Mouse (Mus musculus) erythroid progenitor cell, adult 5-6 weeks (primary cell): ENCODE results near the gene Dctn2. TPM values are rescaled to one million over a fixed set of nuclear protein-coding genes. Genes with fewer than 3 reads are reported as not detected.
"Not testable (repeated sequence)": the region's sequence is repeated elsewhere in the genome, so short reads cannot be mapped to it uniquely, and the experiment has no call there.

Source experiments
- ATAC-seq: replicated peaks from 2 replicates; pipeline ENCODE4 v1.8.0; 2016; ENCODE audit warnings: moderate number of reproducible peaks, mild to moderate bottlenecking, moderate TSS enrichment, inconsistent platforms; ENCODE audit not compliant: poor library complexity, low FRiP score, severe bottlenecking
- total RNA-seq, 2 experiments: library from RNA; stranded (forward) in 1 of 2; stranded (reverse) in 1 of 2; fragments of 150-400 nt in 1 of 2; fragments of 186-747, 209-891 nt in 1 of 2; gene quantifications; 2 replicates each; pipeline versions ENCODE4 v1.2.3 to v1.2.4; 2015 to 2017; ENCODE audit warnings: low replicate concordance in 2 of 2

Dctn2 gene
- total RNA-seq, 2 experiments from 2014 or later, result 64.0 to 72.9 TPM

DNA sequence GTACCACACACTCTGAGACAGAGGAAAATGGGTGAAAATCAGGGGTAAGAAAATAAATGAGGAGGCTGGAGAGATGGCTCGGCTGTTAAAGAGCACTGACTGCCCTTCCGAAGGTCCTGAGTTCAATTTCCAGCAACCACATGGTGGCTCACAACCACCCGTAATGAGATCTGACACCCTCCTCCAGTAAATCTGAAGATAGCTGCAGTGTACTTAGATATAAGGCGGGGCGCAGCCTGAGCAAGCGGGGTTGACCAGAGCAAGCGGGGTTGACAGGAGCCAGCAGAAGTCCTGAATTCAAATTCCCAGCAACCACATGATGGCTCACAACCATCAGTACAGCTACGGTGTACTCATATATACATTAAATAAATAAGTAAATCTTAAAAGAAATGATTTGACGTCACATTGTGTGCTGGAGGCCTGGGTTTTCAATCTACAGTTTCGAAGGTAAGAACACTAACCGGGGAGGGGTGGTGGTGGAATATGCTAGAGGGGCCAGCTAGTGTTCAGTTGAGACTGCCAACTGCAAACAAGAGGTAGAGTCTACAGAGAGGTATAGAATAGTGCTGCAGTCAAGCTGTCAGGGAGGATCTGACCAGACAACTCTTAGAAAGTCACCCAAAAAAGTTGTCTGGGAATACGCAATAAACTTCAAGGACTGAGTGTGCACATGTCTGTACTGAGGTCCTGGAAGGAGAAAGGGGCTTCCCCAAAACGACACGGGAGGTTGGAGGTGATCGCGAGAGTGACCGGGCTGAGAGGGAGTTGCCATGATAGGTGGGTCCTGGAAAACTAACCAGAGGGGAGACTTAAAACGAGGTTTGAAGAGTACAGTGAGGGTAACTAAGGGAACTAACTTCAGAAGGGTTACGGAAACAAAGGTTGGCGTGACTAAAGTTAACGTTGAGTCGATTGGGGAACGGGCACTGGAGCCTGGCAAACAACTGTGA is 44.6 kb downstream of the Dctn2 start:
- ATAC-seq, result peak; percentile 26; the same call in 1 of the 2 replicates

- ATAC-seq, result peak; percentile 90
These were observed 45.5 kb downstream of the Dctn2 start, which contains the start of gene Mars for GRCm38 (mm10) chr10:127311476-127312355. Gene Mars, minus strand, starts transcription at chr10:127311786.

DNA sequence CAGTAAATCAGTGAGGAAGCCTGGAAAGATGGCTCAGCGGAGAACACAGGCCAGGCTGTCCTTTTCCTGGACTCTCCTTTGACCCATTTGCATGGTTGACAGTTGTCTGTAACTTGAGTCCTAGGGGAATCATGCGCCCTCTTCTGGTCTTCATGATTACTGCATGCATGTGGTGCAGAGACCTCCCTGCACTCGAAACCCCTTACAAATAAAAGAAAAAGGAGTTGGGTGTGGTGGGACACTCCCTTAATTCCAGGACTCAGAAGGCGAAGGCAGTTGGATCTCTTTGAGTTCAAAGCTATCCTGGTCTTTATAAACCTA is 46.1 kb downstream of the Dctn2 start:
- peak; percentile 79 for ATAC-seq

GRCm38 (mm10) chr10:127312858-127313257 is 46.7 kb downstream of the Dctn2 start:
- no peak for ATAC-seq

GRCm38 (mm10) chr10:127313516-127313915 is 47.3 kb downstream of the Dctn2 start:
- ATAC-seq, result not testable (repeated sequence)

DNA sequence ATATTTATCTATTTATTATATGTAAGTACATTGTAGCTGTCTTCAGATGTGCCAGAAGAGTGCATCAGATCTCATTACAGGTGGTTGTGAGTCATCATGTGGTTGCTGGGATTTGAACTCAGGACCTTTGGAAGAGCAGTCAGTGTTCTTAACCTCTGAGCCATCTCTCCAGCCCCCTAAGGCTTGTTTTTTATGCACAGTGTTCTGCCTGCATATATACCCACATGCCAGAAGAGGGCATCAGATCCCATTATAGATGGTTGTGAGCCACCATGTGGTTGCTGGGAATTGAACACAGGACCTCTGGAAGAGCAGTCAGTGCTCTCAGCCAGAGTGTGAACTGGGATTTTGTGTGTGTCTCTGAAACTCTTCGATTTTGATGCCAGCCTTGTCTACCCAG is 48.8 kb downstream of the Dctn2 start:
- ATAC-seq, result not testable (repeated sequence)

DNA sequence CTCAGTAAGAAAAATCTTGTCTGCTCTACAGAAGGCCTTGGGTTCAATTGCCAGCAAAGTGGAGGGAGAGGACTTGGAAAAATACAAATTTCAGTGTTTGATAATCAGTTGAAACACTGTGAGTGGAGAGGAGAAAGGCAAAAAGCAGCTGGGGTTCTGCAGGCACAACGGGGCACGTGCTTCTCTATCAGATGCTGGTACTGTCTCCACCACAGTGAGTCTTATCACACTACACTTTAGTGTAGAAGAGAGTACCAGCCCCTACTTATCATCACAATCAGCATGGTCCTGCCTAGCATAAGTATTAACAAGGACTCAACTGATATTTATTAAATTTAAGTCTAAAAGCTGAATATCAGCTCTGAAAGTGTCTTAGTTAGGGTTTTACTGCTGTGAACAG is 51.1 kb downstream of the Dctn2 start:
- no peak for ATAC-seq

DNA sequence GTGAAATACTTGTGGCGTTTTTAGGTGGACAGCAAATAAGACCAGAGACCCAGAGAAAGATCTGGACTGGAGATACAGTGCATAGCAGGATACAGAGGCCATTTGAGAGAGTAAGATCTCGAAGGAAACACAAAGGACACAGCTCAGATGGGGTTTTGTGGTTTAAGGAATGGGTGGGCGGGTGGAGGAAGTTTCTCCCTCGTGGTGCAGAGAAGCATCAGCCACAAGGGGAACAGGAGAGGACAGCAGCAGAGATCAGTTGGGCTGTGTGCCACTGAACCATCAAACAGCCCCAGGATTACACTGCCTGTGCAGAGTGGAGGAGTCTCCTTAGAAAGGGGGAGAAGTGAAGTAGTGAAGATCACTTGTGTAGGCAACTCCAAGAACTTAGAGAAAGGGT is 51.8 kb downstream of the Dctn2 start:
- ATAC-seq, result no peak

DNA sequence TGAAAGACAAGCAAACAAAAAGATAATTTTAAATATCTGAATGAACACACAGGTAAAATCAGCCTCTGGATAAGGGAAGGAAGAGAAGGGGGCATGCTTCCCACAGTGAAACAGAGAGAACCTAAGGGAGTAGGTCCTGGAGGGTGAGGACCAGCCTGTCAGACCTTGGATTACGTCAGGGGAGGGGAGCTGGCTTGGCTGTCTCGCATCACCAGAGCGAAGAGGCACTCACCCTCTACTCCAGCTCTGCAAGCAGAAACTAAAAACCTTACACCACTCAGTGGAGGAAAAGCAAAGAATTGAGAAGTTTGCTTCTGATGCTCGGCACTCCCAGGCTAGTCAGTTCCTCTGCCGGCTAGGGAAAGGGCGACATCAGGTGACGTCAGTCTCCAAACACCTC is 53.8 kb downstream of the Dctn2 start:
- ATAC-seq, result no peak

GRCm38 (mm10) chr10:127321621-127322020 is 55.5 kb downstream of the Dctn2 start, which contains the start of gene Arhgap9:
Gene Arhgap9, plus strand, starts transcription at chr10:127321964.
- no peak for ATAC-seq

- no peak for ATAC-seq
These were observed 56.0 kb downstream of the Dctn2 start for GRCm38 (mm10) chr10:127322178-127322577.

GRCm38 (mm10) chr10:127322669-127323068 is 56.5 kb downstream of the Dctn2 start:
- ATAC-seq, result no peak

DNA sequence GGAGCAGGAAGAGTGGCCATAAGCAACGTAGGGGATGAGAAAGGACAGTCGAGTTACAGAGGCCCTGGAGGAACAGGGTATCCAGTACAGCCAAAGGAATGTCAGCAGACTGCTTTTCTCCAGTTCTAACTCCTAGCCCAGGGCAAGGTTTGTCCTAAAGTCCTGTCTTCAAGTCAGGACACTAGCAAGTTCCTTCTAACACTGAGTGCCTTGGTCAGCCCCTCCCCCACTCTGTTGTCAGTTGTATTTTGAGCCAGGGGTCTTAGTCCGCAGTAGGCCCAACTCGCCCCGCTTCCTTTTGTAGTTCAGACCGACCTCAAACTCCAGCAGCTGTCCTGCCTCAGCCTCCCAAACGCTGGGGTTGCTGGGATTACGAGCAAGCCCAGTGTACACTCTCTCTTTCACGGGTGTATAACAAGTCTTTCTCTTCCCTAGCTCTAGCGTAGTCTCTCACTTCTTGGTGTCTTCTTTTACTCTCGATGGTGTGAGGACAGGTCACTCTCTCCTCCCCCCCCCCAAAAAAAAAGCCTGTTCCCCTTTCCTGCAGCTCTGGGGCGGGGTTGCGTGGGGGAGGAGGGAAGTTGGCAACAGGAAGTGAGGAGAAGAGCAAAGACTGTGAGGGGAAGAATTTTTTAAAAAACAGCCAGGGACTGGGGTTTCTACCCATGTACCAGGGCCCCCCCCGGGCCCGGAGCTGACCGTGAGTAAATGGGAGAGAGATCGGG is 57.1 kb downstream of the Dctn2 start:
- no peak for ATAC-seq

DNA sequence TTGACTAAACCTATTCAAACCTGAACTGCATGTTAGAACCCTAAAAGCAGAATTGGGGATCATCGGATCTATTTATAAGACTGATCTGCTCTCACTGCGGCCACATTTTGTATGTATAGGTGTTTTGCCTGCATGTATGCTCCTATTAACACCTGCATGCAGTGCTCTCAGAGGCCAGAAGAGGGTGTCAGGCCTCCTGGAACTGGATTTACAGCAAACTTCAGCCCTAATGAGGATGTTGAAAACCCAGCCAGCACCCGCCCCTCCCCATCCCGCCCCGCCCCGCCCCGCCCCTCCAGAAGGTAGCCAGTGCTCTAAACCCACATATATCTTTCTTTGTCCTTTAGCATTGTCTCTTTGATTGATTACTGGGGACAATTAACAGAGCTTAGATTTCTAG is 58.3 kb downstream of the Dctn2 start:
- ATAC-seq, result peak; percentile 67

DNA sequence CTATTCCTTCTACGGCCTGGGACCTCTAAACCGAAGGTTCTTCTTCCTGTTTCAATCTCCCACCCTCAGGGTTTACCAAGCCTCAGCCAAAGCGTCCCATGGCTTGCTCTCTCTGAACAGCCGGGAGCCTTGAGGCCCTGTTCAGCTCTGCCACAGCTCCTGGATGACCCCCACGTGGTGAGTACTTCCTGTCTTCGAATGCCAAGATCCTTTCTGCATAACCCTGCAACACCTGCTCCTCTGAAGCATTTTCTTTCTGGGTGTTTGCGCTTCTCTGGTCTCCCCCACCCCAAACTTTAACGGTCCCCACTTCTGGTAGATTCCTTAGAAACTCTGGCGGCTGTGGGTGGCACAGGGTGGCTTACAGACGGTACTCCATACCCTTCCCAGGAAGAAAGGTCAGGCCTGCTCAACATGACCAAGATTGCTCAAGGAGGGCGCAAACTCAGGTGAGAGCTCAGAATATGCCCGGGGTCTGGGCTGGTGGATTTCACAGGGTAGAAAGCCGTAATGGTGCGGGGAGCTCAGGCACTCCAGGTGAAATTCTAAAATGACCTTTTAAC is 59.4 kb downstream of the Dctn2 start:
- no peak for ATAC-seq

GRCm38 (mm10) chr10:127326017-127326801 is 60.0 kb downstream of the Dctn2 start:
- no peak for ATAC-seq

DNA sequence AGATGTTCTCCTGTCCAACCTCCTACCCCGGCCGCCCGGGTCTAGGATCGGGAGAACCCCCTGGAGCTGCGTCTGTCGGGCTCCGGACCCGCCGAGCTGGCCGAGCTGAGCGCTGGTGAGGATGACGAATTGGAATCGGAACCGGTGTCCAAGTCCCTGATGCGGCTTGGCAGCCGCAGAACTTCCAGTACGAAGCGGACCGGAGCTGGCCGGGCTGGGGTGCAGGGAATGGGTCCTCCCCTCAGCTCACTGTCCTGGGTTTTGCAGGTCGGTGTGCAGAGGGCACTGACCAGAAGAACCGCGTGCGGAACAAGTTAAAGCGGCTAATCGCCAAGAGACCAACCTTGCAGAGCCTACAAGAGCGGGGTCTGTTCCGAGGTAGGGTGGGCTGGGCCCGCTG is 60.7 kb downstream of the Dctn2 start:
- no peak for ATAC-seq

- ATAC-seq, result no peak
These were observed 61.4 kb downstream of the Dctn2 start for GRCm38 (mm10) chr10:127327461-127328145.
